9 mouse cellular contexts compared by ENCODE assay signal in genomic region chr14:57951089-57951488, GRCm38 (mm10). TPM values are rescaled to one million over a fixed set of nuclear protein-coding genes. Genes with fewer than 3 reads are reported as not detected.
A peak's percentile ranks its signal among the peaks of the same experiment; 100 is the strongest.
DNase-seq lines count a peak whose midpoint lies in the region; ATAC-seq lines count a peak whose summit lies in the region.
"Had no signal": no experiment of that assay in that cellular context is flagged by ENCODE, and none has a peak within 500 bp of the region (broad histone marks: within the 10 kb centered on the region; RNA-seq: fewer than 3 reads in every experiment).

No protein-coding gene starts in this region.

- DNase-seq in adrenal gland, adult (ENCODE audit: inconsistent age in 2 of 2, low spot score in 1 of 2): peak; percentile 13 to 57
- DNase-seq in adrenal gland, postnatal 4 days (ENCODE audit: low spot score in 2 of 2): no peak
- peak; percentile 8 to 20 for DNase-seq in layer of hippocampus, postnatal 10 days (ENCODE audit: low spot score in 2 of 2)
- no peak for DNase-seq in layer of hippocampus, adult 18-20 months (ENCODE audit: low spot score in 2 of 2)
- peak; percentile 51 for DNase-seq in ES-CJ7 (ENCODE audit: low read depth, low spot score)
- DNase-seq in embryonic facial prominence, embryonic 10.5 days (ENCODE audit: low spot score): peak; percentile 29
- DNase-seq in layer of hippocampus, postnatal 36 days: no peak

- no peaks in the 10 kb centered on the region for H3K27me3 ChIP-seq in embryonic facial prominence, embryonic 10.5 days (replicated peaks; ENCODE audit: low read depth, poor library complexity, severe bottlenecking)
- H3K27me3 ChIP-seq: heart, embryonic 13.5 days had no signal

- peaks cover 20% of the 10 kb centered on the region for H3K36me3 ChIP-seq in embryonic facial prominence, embryonic 10.5 days (replicated peaks)

- no peak overlapping the region for H3K4me3 ChIP-seq in embryonic facial prominence, embryonic 10.5 days
- H3K4me3 ChIP-seq: heart, embryonic 13.5 days had no signal

- H3K27ac ChIP-seq in embryonic facial prominence, embryonic 10.5 days (replicated peaks): no peak overlapping the region
- H3K27ac ChIP-seq: heart, embryonic 13.5 days had no signal

- H3K4me1 ChIP-seq in embryonic facial prominence, embryonic 10.5 days: peaks cover 5% of the 10 kb centered on the region; the same call in 1 of the 2 replicates

- H3K9me3 ChIP-seq in embryonic facial prominence, embryonic 10.5 days: no peaks in the 10 kb centered on the region
- H3K9me3 ChIP-seq: heart, embryonic 13.5 days had no signal

- 28% methylated on average over 2 of the region's 2 CpGs for WGBS in embryonic facial prominence, embryonic 10.5 days

- ATAC-seq in megakaryocyte progenitor cell, adult 5-6 weeks (replicated peaks; ENCODE audit: poor library complexity): peak; percentile 80

RNA-seq across cellular contexts. Expression of gene Micu2, which starts 48.0 kb away (rescaled TPM):
- 10 to 100 TPM; 76.3 to 78.2 TPM for total RNA-seq in adrenal gland, postnatal 4 days (2021)
- total RNA-seq in layer of hippocampus, postnatal 10 days (2021): 10 to 100 TPM; 33.5 to 34.4 TPM
- total RNA-seq in layer of hippocampus, adult 18-20 months (2021): 10 to 100 TPM; 23.5 to 23.8 TPM
- polyA plus RNA-seq in embryonic facial prominence, embryonic 10.5 days (2016; fragmentation: Nextera tagmentation; extraction: Ambion mirVana): 63.0 and 63.1 TPM in 2 replicates
- 29.9 and 35.5 TPM in 2 replicates for total RNA-seq in megakaryocyte progenitor cell, adult 5-6 weeks (2015)
- total RNA-seq in megakaryocyte progenitor cell, adult 5-6 weeks (2017): 71.0 and 84.1 TPM in 2 replicates
- total RNA-seq in layer of hippocampus, postnatal 36 days (2021): 10 to 100 TPM; 20.3 to 21.1 TPM

Comparison
In these comparisons a context has a peak if more than half of its experiments do, and no peak if none do; other contexts are left out.
1. DNase-seq: peak in adrenal gland, adult (2 of 2), layer of hippocampus, postnatal 10 days (2 of 2), ES-CJ7 (single experiment) and embryonic facial prominence, embryonic 10.5 days (single experiment); none in adrenal gland, postnatal 4 days (0 of 2), layer of hippocampus, adult 18-20 months (0 of 2) and layer of hippocampus, postnatal 36 days (0 of 2).